Mouse (Mus musculus): ENCODE measurements at regions not wholly inside any gene's neighbourhood (a gene's known extent, or its start where the extent isn't known, plus 50 kb on each side); places are given as distances from the start of the nearest gene placed in this dataset.
"Not testable (repeated sequence)": the region's sequence is repeated elsewhere in the genome, so short reads cannot be mapped to it uniquely, and the experiment has no call there.

- Histone ChIP-seq H3K4me1 (ENCODE audit: insufficient read depth, low read depth, low read length) (no peaks in the 10 kb centered on the region), H3K27ac (ENCODE audit: low read length) (peak overlapping the region; percentile 15; the same call in 1 of the 2 replicates), H3K27me3 (replicated peaks; ENCODE audit: insufficient read depth, low read length) (no peaks in the 10 kb centered on the region), H3K4me2 (replicated peaks; ENCODE audit: low read depth, low read length) (no peak overlapping the region), H3K36me3 (ENCODE audit: insufficient read depth, low read length) (no peaks in the 10 kb centered on the region), H3K9ac (replicated peaks; ENCODE audit: low read depth) (no peak overlapping the region), H3K9me3 (ENCODE audit: low read length) (no peaks in the 10 kb centered on the region), H3K4me3 (ENCODE audit: low read depth, low read length) (no peak overlapping the region)
- ATAC-seq (peak; percentile 94), DNase-seq (ENCODE audit: low spot score) (peak; percentile 60)
- TF ChIP-seq EP300 (IDR thresholded peaks at IDR 0.05) (no peak), CTCF (IDR thresholded peaks at IDR 0.05) (no peak)
- 25% methylated on average over 4 of the region's 4 CpGs for WGBS
Observed at GRCm38 (mm10) chr8:78077122-78077521, 136.0 kb upstream of the Ttc29 start.

GRCm38 (mm10) chr8:78081395-78081794, 131.7 kb upstream of the Ttc29 start:
- H3K27me3 ChIP-seq (replicated peaks; ENCODE audit: insufficient read depth, low read length); H3K4me2 ChIP-seq (replicated peaks; ENCODE audit: low read depth, low read length); H3K4me1 ChIP-seq (ENCODE audit: insufficient read depth, low read depth, low read length); H3K4me3 ChIP-seq (ENCODE audit: low read depth, low read length); H3K9ac ChIP-seq (replicated peaks; ENCODE audit: low read depth); ATAC-seq; H3K36me3 ChIP-seq (ENCODE audit: insufficient read depth, low read length); H3K9me3 ChIP-seq (ENCODE audit: low read length); H3K27ac ChIP-seq (ENCODE audit: low read length); DNase-seq (ENCODE audit: low spot score): not testable (repeated sequence)
- WGBS, result 62% methylated on average over 7 of the region's 7 CpGs

- Histone ChIP-seq H3K4me1 (ENCODE audit: insufficient read depth, low read depth, low read length) (no peaks in the 10 kb centered on the region), H3K4me3 (ENCODE audit: low read depth, low read length) (no peak overlapping the region), H3K36me3 (ENCODE audit: insufficient read depth, low read length) (no peaks in the 10 kb centered on the region), H3K27me3 (replicated peaks; ENCODE audit: insufficient read depth, low read length) (no peaks in the 10 kb centered on the region), H3K9ac (replicated peaks; ENCODE audit: low read depth) (no peak overlapping the region), H3K27ac (ENCODE audit: low read length) (no peak overlapping the region), H3K9me3 (ENCODE audit: low read length) (no peaks in the 10 kb centered on the region), H3K4me2 (replicated peaks; ENCODE audit: low read depth, low read length) (no peak overlapping the region)
- WGBS, result 70% methylated on average over 2 of the region's 2 CpGs
- TF ChIP-seq CTCF (IDR thresholded peaks at IDR 0.05) (no peak), EP300 (IDR thresholded peaks at IDR 0.05) (no peak)
- DNase-seq (ENCODE audit: low spot score), result no peak
- ATAC-seq, result no peak
Observed at GRCm38 (mm10) chr8:78083012-78083411, 130.1 kb upstream of the Ttc29 start.

GRCm38 (mm10) chr8:78086361-78086760, 126.7 kb upstream of the Ttc29 start:
- no peaks in the 10 kb centered on the region for H3K4me1 ChIP-seq (ENCODE audit: insufficient read depth, low read depth, low read length)
- no peaks in the 10 kb centered on the region for H3K36me3 ChIP-seq (ENCODE audit: insufficient read depth, low read length)
- TF ChIP-seq EP300 (IDR thresholded peaks at IDR 0.05), result no peak
- TF ChIP-seq CTCF (IDR thresholded peaks at IDR 0.05), result no peak
- H3K27ac ChIP-seq (ENCODE audit: low read length), result no peak overlapping the region
- DNase-seq (ENCODE audit: low spot score) (no peak), ATAC-seq (no peak; the same call in 1 of the 2 replicates)
- WGBS, result 76% methylated on average over 3 of the region's 3 CpGs
- H3K4me2 ChIP-seq (replicated peaks; ENCODE audit: low read depth, low read length), result no peak overlapping the region
- no peaks in the 10 kb centered on the region for H3K9me3 ChIP-seq (ENCODE audit: low read length)
- no peaks in the 10 kb centered on the region for H3K27me3 ChIP-seq (replicated peaks; ENCODE audit: insufficient read depth, low read length)
- no peak overlapping the region for H3K9ac ChIP-seq (replicated peaks; ENCODE audit: low read depth)
- no peak overlapping the region for H3K4me3 ChIP-seq (ENCODE audit: low read depth, low read length)

- TF ChIP-seq EP300 (IDR thresholded peaks at IDR 0.05) (peak; percentile 63), CTCF (IDR thresholded peaks at IDR 0.05) (no peak)
- no peak overlapping the region for H3K4me3 ChIP-seq (ENCODE audit: low read depth, low read length)
- no peaks in the 10 kb centered on the region for H3K4me1 ChIP-seq (ENCODE audit: insufficient read depth, low read depth, low read length)
- H3K9ac ChIP-seq (replicated peaks; ENCODE audit: low read depth), result no peak overlapping the region
- WGBS, result 49% methylated on average over 9 of the region's 9 CpGs
- peak; percentile 85 for ATAC-seq
- peak; percentile 52 for DNase-seq (ENCODE audit: low spot score)
- H3K27ac ChIP-seq (ENCODE audit: low read length), result no peak overlapping the region; the same call in 1 of the 2 replicates
- H3K27me3 ChIP-seq (replicated peaks; ENCODE audit: insufficient read depth, low read length), result no peaks in the 10 kb centered on the region
- H3K4me2 ChIP-seq (replicated peaks; ENCODE audit: low read depth, low read length), result no peak overlapping the region
- no peaks in the 10 kb centered on the region for H3K9me3 ChIP-seq (ENCODE audit: low read length)
- H3K36me3 ChIP-seq (ENCODE audit: insufficient read depth, low read length), result no peaks in the 10 kb centered on the region
Observed at GRCm38 (mm10) chr8:78090382-78091122, 122.5 kb upstream of the Ttc29 start.

- H3K4me1 ChIP-seq (ENCODE audit: insufficient read depth, low read depth, low read length), result peaks cover 4% of the 10 kb centered on the region; the same call in 1 of the 2 replicates
- H3K27ac ChIP-seq (ENCODE audit: low read length), result no peak overlapping the region
- no peaks in the 10 kb centered on the region for H3K36me3 ChIP-seq (ENCODE audit: insufficient read depth, low read length)
- ATAC-seq (no peak), DNase-seq (ENCODE audit: low spot score) (peak; percentile 31)
- H3K9me3 ChIP-seq (ENCODE audit: low read length), result no peaks in the 10 kb centered on the region
- H3K9ac ChIP-seq (replicated peaks; ENCODE audit: low read depth), result no peak overlapping the region
- 60% methylated on average over 5 of the region's 5 CpGs for WGBS
- no peak for TF ChIP-seq EP300 (IDR thresholded peaks at IDR 0.05)
- TF ChIP-seq CTCF (IDR thresholded peaks at IDR 0.05), result peak; percentile 66
- H3K27me3 ChIP-seq (replicated peaks; ENCODE audit: insufficient read depth, low read length), result no peaks in the 10 kb centered on the region
- no peak overlapping the region for H3K4me3 ChIP-seq (ENCODE audit: low read depth, low read length)
- H3K4me2 ChIP-seq (replicated peaks; ENCODE audit: low read depth, low read length), result no peak overlapping the region
Observed at GRCm38 (mm10) chr8:78096383-78096782, 116.7 kb upstream of the Ttc29 start.

Data from lung, postnatal 0 days (tissue).